Mouse (Mus musculus): ENCODE measurements around the gene Dnaic1.

GRCm38 (mm10) chr4:41542136-41542535 is 27.4 kb upstream of the Dnaic1 start:
- TF ChIP-seq CTCF (IDR thresholded peaks at IDR 0.05; ENCODE audit: borderline replicate concordance, control insufficient read depth, extremely low read depth, insufficient read depth, low read length, poor library complexity) (no peak), POLR2A (IDR thresholded peaks at IDR 0.05; ENCODE audit: control insufficient read depth, extremely low read depth, insufficient read depth, low read length, poor library complexity) (no peak)

All from thymus, adult 2 months (tissue).